In genomic region chr8:80937814-80938650, GRCm38 (mm10) we compare ENCODE assay signal across 9 mouse cellular contexts. TPM values are rescaled to one million over a fixed set of nuclear protein-coding genes. Genes with fewer than 3 reads are reported as not detected.
DNase-seq lines count a peak whose midpoint lies in the region; ATAC-seq and TF ChIP-seq lines count a peak whose summit lies in the region.
"Had no signal": no experiment of that assay in that cellular context is flagged by ENCODE, and none has a peak within 500 bp of the region (broad histone marks: within the 10 kb centered on the region; RNA-seq: fewer than 3 reads in every experiment).

No protein-coding gene starts in this region.

- no peak for TF ChIP-seq POLR2A in brain, embryonic 14.5 days (IDR thresholded peaks at IDR 0.05; ENCODE audit: borderline replicate concordance, extremely low read depth, insufficient read depth, insufficient read length, poor library complexity, severe bottlenecking)

- no peak overlapping the region for H3K4me3 ChIP-seq in forebrain, embryonic 15.5 days
- no peak overlapping the region for H3K4me3 ChIP-seq in forebrain, embryonic 12.5 days (replicated peaks)
- H3K4me3 ChIP-seq in heart, embryonic 12.5 days: no peak overlapping the region
- H3K4me3 ChIP-seq in limb, embryonic 15.5 days: no peak overlapping the region

- TF ChIP-seq CTCF in brain, embryonic 14.5 days (IDR thresholded peaks at IDR 0.05; ENCODE audit: borderline replicate concordance, extremely low read depth, insufficient read depth, insufficient read length): no peak

- DNase-seq in brain, embryonic 14.5 days (ENCODE audit: low read depth): peak; percentile 45
- DNase-seq in layer of hippocampus, adult 9-10 months (ENCODE audit: low spot score): no peak
- DNase-seq in right cerebral cortex, adult 2 months (ENCODE audit: low spot score in 2 of 2): no peak
- DNase-seq in layer of hippocampus, postnatal 10 days (ENCODE audit: low spot score in 2 of 2): no peak

- no peaks in the 10 kb centered on the region for H3K9me3 ChIP-seq in forebrain, embryonic 15.5 days
- no peaks in the 10 kb centered on the region for H3K9me3 ChIP-seq in forebrain, embryonic 12.5 days
- H3K9me3 ChIP-seq in heart, embryonic 12.5 days (replicated peaks): 0 out of 2 replicates have a peak, but pooled peaks cover 4% of the 10 kb centered on the region
- H3K9me3 ChIP-seq in limb, embryonic 15.5 days: no peaks in the 10 kb centered on the region

- H3K27ac ChIP-seq in forebrain, embryonic 15.5 days (replicated peaks): 0 out of 2 replicates have a peak overlapping the region, but pooled peaks have one; percentile 11
- H3K27ac ChIP-seq in forebrain, embryonic 12.5 days: no peak overlapping the region
- H3K27ac ChIP-seq in heart, embryonic 12.5 days (ENCODE audit: poor library complexity, severe bottlenecking): peak overlapping the region; percentile 65
- peak overlapping the region; percentile 81 for H3K27ac ChIP-seq in limb, embryonic 15.5 days
- H3K27ac ChIP-seq: hindbrain, embryonic 14.5 days had no signal

- H3K9ac ChIP-seq in forebrain, embryonic 15.5 days (replicated peaks): no peak overlapping the region
- no peak overlapping the region for H3K9ac ChIP-seq in forebrain, embryonic 12.5 days
- H3K9ac ChIP-seq in heart, embryonic 12.5 days: no peak overlapping the region
- H3K9ac ChIP-seq in limb, embryonic 15.5 days: no peak overlapping the region
- H3K9ac ChIP-seq: hindbrain, embryonic 14.5 days had no signal

- H3K27me3 ChIP-seq in forebrain, embryonic 15.5 days: no peaks in the 10 kb centered on the region
- H3K27me3 ChIP-seq in forebrain, embryonic 12.5 days: no peaks in the 10 kb centered on the region
- no peaks in the 10 kb centered on the region for H3K27me3 ChIP-seq in heart, embryonic 12.5 days (replicated peaks)
- no peaks in the 10 kb centered on the region for H3K27me3 ChIP-seq in limb, embryonic 15.5 days

- no peaks in the 10 kb centered on the region for H3K36me3 ChIP-seq in forebrain, embryonic 15.5 days
- no peaks in the 10 kb centered on the region for H3K36me3 ChIP-seq in forebrain, embryonic 12.5 days (replicated peaks)
- H3K36me3 ChIP-seq in heart, embryonic 12.5 days: no peaks in the 10 kb centered on the region
- no peaks in the 10 kb centered on the region for H3K36me3 ChIP-seq in limb, embryonic 15.5 days

- ATAC-seq in forebrain, embryonic 15.5 days (replicated peaks): no peak
- no peak for ATAC-seq in forebrain, embryonic 12.5 days (ENCODE audit: low FRiP score)
- ATAC-seq in heart, embryonic 12.5 days (ENCODE audit: insufficient number of reproducible peaks, low FRiP score): peak; percentile 89
- 0 out of 2 replicates have a peak, but pooled peaks have one; percentile 63 for ATAC-seq in limb, embryonic 15.5 days (ENCODE audit: insufficient number of reproducible peaks, low FRiP score, low TSS enrichment, low read depth)

- 66% methylated on average over 15 of the region's 15 CpGs for whole genome bisulfite sequencing in forebrain, embryonic 15.5 days
- WGBS in forebrain, embryonic 12.5 days: 72% methylated on average over 15 of the region's 15 CpGs
- 21% methylated on average over 15 of the region's 15 CpGs for WGBS in heart, embryonic 12.5 days
- WGBS in limb, embryonic 15.5 days: 28% methylated on average over 15 of the region's 15 CpGs

- 0 out of 2 replicates have a peak, but pooled peaks cover 4% of the 10 kb centered on the region for H3K4me1 ChIP-seq in forebrain, embryonic 15.5 days
- H3K4me1 ChIP-seq in forebrain, embryonic 12.5 days: no peaks in the 10 kb centered on the region; the same call in 1 of the 2 replicates
- H3K4me1 ChIP-seq in heart, embryonic 12.5 days (replicated peaks): peaks cover 22% of the 10 kb centered on the region
- peaks cover 17% of the 10 kb centered on the region for H3K4me1 ChIP-seq in limb, embryonic 15.5 days

- no peak overlapping the region for H3K4me2 ChIP-seq in forebrain, embryonic 15.5 days (replicated peaks)
- no peak overlapping the region for H3K4me2 ChIP-seq in forebrain, embryonic 12.5 days
- peak overlapping the region; percentile 5; the same call in 1 of the 2 replicates for H3K4me2 ChIP-seq in heart, embryonic 12.5 days
- peak overlapping the region; percentile 17; the same call in 1 of the 2 replicates for H3K4me2 ChIP-seq in limb, embryonic 15.5 days
- H3K4me2 ChIP-seq: hindbrain, embryonic 14.5 days had no signal

RNA-seq across cellular contexts. Expression of gene Gab1, which starts 57.7 kb away (rescaled TPM):
- 12.0 and 13.6 TPM in 2 replicates for polyA plus RNA-seq in forebrain, embryonic 15.5 days (2015; fragmentation: Nextera tagmentation; extraction: Ambion mirVana)
- 15.3 and 15.6 TPM in 2 replicates for polyA plus RNA-seq in forebrain, embryonic 12.5 days (2016; fragmentation: Nextera tagmentation; extraction: Ambion mirVana)
- polyA plus RNA-seq in brain, embryonic 14.5 days (2012; rRNA removed): 23.7 and 26.5 TPM in 2 replicates
- polyA plus RNA-seq in heart, embryonic 12.5 days (2016; fragmentation: Nextera tagmentation; extraction: Ambion mirVana): 42.5 and 44.8 TPM in 2 replicates
- polyA plus RNA-seq in limb, embryonic 15.5 days (2015; fragmentation: Nextera tagmentation; extraction: Ambion mirVana): 24.9 and 25.6 TPM in 2 replicates
- 10 to 100 TPM; 17.4 to 18.6 TPM for total RNA-seq in layer of hippocampus, postnatal 10 days (2021)

Comparison
In these comparisons a context has a peak if more than half of its experiments do, and no peak if none do; other contexts are left out.
1. ATAC-seq: peak in heart, embryonic 12.5 days (single experiment) and limb, embryonic 15.5 days (single experiment); none in forebrain, embryonic 15.5 days (single experiment) and forebrain, embryonic 12.5 days (single experiment).
2. H3K4me2 ChIP-seq: peak in heart, embryonic 12.5 days (single experiment) and limb, embryonic 15.5 days (single experiment); none in forebrain, embryonic 15.5 days (single experiment) and forebrain, embryonic 12.5 days (single experiment).